Mouse (Mus musculus) forebrain, embryonic 13.5 days (tissue): ENCODE results near the gene Cdk5. TPM values are rescaled to one million over a fixed set of nuclear protein-coding genes. Genes with fewer than 3 reads are reported as not detected.

Experiments used
- polyA plus RNA-seq: library from polyadenylated mRNA; unstranded; fragments of >200 nt; fragmentation: Nextera tagmentation; extraction: Ambion mirVana; gene quantifications from 2 replicates; pipeline ENCODE4 v1.2.1, GENCODE M21; 2015

Gene Cdk5
- polyA plus RNA-seq, 1 experiment from 2014 or later = 80.7 TPM

Other genes starting within 250 kb of the Cdk5 start
- gene Kcnh2, start 71.9 kb downstream of the Cdk5 start, polyA plus RNA-seq = 4.3 and 6.9 TPM in 2 replicates
- gene Nos3, start 58.7 kb downstream of the Cdk5 start, polyA plus RNA-seq = 5.6 and 5.9 TPM in 2 replicates
- gene Atg9b, start 31.4 kb downstream of the Cdk5 start, polyA plus RNA-seq = 0.52 and 0.57 TPM in 2 replicates
- 39.0 and 48.1 TPM in 2 replicates for gene Abcb8, start 29.9 kb downstream of the Cdk5 start, polyA plus RNA-seq
- gene Asic3, start 10.1 kb downstream of the Cdk5 start, polyA plus RNA-seq = 0.24 TPM in 1 of 2 replicates, not detected in the other
- 19.5 and 23.3 TPM in 2 replicates for gene Slc4a2, start 307 bp upstream of the Cdk5 start, polyA plus RNA-seq
- 85.3 and 86.9 TPM in 2 replicates for gene Fastk, start 21.8 kb upstream of the Cdk5 start, polyA plus RNA-seq
- gene Tmub1, start 24.3 kb upstream of the Cdk5 start, polyA plus RNA-seq = 32.5 and 35.4 TPM in 2 replicates
- gene Agap3, start 28.6 kb upstream of the Cdk5 start, polyA plus RNA-seq = 38.0 and 39.2 TPM in 2 replicates
- 0.90 and 0.97 TPM in 2 replicates for gene Gbx1, start 103.7 kb upstream of the Cdk5 start, polyA plus RNA-seq
- gene Asb10, start 117.4 kb upstream of the Cdk5 start, polyA plus RNA-seq = 0.06 and 0.15 TPM in 2 replicates
- 0.62 TPM in 2 replicates for gene 4931409K22Rik, start 133.3 kb upstream of the Cdk5 start, polyA plus RNA-seq
- gene Abcf2, start 153.9 kb upstream of the Cdk5 start, polyA plus RNA-seq = 117 and 124 TPM in 2 replicates
- gene Chpf2, start 163.2 kb upstream of the Cdk5 start, polyA plus RNA-seq = 15.0 and 17.2 TPM in 2 replicates
- 111 and 114 TPM in 2 replicates for gene Smarcd3, start 200.9 kb upstream of the Cdk5 start, polyA plus RNA-seq